Mouse (Mus musculus) midbrain, embryonic 16.5 days (tissue): ENCODE measurements around the gene Aldh3b2. TPM values are rescaled to one million over a fixed set of nuclear protein-coding genes. Genes with fewer than 3 reads are reported as not detected.

Source experiments
- ATAC-seq: fragments of 200-750 bp; cut with Nextera tagmentation; 2 replicates; pipeline ENCODE4 v1.8.0; 2017; ENCODE audit warnings: moderate TSS enrichment
- H3K27ac ChIP-seq: fragments of 300-500 bp; sonication (generic); 2 replicates; pipeline ENCODE4 v1.5.1; 2014; ENCODE audit warnings: mild to moderate bottlenecking, low read length, mixed read lengths
- H3K27me3 ChIP-seq: fragments of 300-500 bp; sonication (generic); 2 replicates; pipeline ENCODE4 v1.6.1; 2014; ENCODE audit warnings: low read depth, low read length, mixed read lengths; ENCODE audit not compliant: control insufficient read depth, insufficient read depth
- H3K36me3 ChIP-seq: fragments of 300-500 bp; sonication (generic); 2 replicates; pipeline ENCODE4 v1.6.1; 2014; ENCODE audit warnings: mild to moderate bottlenecking, low read length, moderate library complexity, mixed read lengths; ENCODE audit not compliant: control insufficient read depth, insufficient read depth
- H3K4me1 ChIP-seq: fragments of 300-500 bp; sonication (generic); 2 replicates; pipeline ENCODE4 v1.6.1; 2014; ENCODE audit warnings: mild to moderate bottlenecking, low read length, mixed read lengths; ENCODE audit not compliant: control insufficient read depth, insufficient read depth
- H3K4me2 ChIP-seq: fragments of 300-500 bp; sonication (generic); 2 replicates; pipeline ENCODE4 v1.6.1; 2014; ENCODE audit warnings: mild to moderate bottlenecking, low read length, mixed read lengths
- H3K4me3 ChIP-seq: fragments of 300-500 bp; sonication (generic); 2 replicates; pipeline ENCODE4 v1.5.1; 2014; ENCODE audit warnings: low read depth, mild to moderate bottlenecking, low read length, moderate library complexity, mixed read lengths
- H3K9ac ChIP-seq: fragments of 300-500 bp; sonication (generic); 2 replicates; pipeline ENCODE4 v1.6.1; 2014; ENCODE audit warnings: low read depth, low read length, mixed read lengths
- H3K9me3 ChIP-seq: fragments of 300-500 bp; sonication (generic); replicated peaks from 2 replicates; pipeline ENCODE4 v1.6.1; 2014; ENCODE audit warnings: mild to moderate bottlenecking, low read length, mixed read lengths; ENCODE audit not compliant: control insufficient read depth, poor library complexity, severe bottlenecking
- WGBS: fragments of 180-500 bp; shearing (Covaris S2); extraction: QIAGEN DNeasy Blood & Tissue Kit; methylation state at CpG from one replicate; pipeline ENCODE4 v1.1.7; 2014; 5-methylcytosine and 5-hydroxymethylcytosine counted together
- polyA plus RNA-seq: library from polyadenylated mRNA; unstranded; fragments of >200 nt; fragmentation: Nextera tagmentation; extraction: Ambion mirVana; gene quantifications from 2 replicates; pipeline ENCODE4 v1.2.1, GENCODE M21; 2015

The Aldh3b2 gene
- polyA plus RNA-seq, 1 experiment from 2014 or later = 0.82 TPM

DNA sequence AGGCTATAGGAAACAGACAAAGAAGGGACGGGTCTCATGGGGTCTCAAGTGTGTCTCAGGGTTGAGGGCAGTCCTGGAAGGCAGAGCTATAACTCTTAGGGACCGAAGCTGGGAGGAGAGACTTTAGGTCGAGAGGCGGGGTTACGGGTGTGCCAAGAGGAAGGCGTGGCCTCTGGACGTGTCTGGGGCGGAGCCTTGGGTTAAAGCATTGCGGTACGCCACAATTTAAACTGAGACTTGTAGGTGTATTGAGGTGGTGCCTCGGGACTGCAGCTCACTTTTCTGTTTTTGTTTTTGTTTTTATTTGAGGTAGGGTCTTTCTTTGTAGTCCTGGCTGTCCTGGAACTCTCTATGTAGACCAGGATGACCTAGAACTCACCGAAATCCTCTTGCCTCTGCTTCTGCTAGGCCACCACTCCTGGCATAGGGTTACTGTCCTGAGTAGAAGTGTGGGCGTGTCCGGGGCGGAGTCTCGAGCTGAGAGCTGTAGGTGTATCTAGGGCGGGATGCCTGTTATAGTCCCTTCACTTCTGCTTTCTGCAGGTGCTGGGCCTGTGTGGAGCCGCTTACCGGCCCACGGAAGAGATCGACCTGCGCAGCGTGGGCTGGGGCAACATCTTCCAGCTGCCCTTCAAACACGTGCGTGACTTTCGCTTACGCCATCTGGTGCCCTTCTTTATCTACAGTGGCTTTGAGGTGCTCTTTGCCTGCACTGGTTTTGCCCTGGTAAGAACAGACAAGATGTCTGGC is 29.0 kb upstream of the Aldh3b2 start:
- no peaks in the 10 kb centered on the region for H3K9me3 ChIP-seq
- 25% methylated on average over 27 of the region's 27 CpGs for WGBS
- no peak for ATAC-seq
- H3K9ac ChIP-seq = no peak overlapping the region
- H3K27ac ChIP-seq = no peak overlapping the region
- H3K36me3 ChIP-seq = no peaks in the 10 kb centered on the region
- H3K4me1 ChIP-seq = no peaks in the 10 kb centered on the region
- H3K27me3 ChIP-seq = peaks cover 3% of the 10 kb centered on the region
- no peak overlapping the region for H3K4me2 ChIP-seq
- no peak overlapping the region for H3K4me3 ChIP-seq

DNA sequence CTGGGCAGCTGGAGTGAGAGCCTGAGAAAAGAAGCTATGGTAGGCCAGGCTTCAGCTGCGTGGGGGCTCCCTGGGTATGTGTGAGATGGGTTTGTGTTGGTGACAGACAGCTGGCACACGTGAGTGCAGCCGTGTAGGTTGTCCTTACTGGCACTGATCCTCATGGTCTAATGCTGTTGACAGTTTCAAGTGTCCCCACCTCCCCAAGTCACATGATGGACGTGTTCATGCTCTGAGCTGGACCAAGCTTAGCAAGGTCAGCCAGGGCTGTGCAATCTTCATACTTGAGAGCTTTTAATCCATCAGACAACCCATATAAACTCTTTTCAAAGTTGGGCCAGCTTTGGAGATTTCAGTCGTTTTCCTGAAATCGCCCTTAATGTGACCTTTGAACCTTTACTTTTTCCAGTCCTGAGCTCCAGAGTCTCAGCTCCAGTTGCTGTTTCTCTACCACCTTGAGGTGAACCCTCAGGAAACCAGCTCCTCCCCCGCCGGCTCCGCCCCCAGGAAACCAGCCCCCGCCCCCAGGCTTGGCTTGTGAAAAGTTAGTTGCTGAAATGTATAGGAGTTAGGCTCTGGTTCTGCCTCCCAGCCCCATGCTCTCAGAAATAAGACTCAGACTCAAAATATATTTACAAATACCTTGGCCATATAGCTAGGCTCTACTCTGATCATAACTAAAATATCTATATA is 26.1 kb upstream of the Aldh3b2 start:
- Histone ChIP-seq H3K27ac (no peak overlapping the region), H3K4me2 (no peak overlapping the region), H3K9ac (no peak overlapping the region), H3K4me1 (no peaks in the 10 kb centered on the region), H3K9me3 (no peaks in the 10 kb centered on the region), H3K36me3 (no peaks in the 10 kb centered on the region), H3K4me3 (no peak overlapping the region), H3K27me3 (peaks cover 3% of the 10 kb centered on the region)
- WGBS = 34% methylated on average over 10 of the region's 10 CpGs
- no peak for ATAC-seq

DNA sequence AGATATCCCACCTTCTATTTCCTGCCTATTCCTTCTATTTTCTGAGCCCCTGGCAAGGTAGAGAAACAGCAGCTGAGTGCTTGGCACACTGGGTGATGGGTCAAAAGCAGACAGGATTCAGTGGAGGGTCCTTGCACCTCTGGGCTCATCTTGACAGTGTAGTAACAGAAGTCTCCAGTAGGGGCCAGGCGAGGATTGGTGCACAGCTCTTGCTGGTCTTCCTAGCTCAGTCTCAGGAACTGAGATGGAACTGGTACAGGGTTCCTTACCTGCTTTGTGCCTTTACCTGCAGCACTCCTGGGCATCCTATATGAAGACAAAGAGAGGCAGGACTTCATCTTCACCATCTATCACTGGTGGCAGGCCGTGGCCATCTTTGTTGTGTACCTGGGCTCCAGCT is 25.4 kb upstream of the Aldh3b2 start:
- H3K4me2 ChIP-seq = no peak overlapping the region
- peak; percentile 58; the same call in 1 of the 2 replicates for ATAC-seq
- H3K9me3 ChIP-seq = no peaks in the 10 kb centered on the region
- no peak overlapping the region for H3K9ac ChIP-seq
- WGBS = 13% methylated on average over 2 of the region's 2 CpGs
- H3K4me1 ChIP-seq = no peaks in the 10 kb centered on the region
- no peaks in the 10 kb centered on the region for H3K36me3 ChIP-seq
- H3K27me3 ChIP-seq = peaks cover 3% of the 10 kb centered on the region
- no peak overlapping the region for H3K4me3 ChIP-seq
- no peak overlapping the region for H3K27ac ChIP-seq

DNA sequence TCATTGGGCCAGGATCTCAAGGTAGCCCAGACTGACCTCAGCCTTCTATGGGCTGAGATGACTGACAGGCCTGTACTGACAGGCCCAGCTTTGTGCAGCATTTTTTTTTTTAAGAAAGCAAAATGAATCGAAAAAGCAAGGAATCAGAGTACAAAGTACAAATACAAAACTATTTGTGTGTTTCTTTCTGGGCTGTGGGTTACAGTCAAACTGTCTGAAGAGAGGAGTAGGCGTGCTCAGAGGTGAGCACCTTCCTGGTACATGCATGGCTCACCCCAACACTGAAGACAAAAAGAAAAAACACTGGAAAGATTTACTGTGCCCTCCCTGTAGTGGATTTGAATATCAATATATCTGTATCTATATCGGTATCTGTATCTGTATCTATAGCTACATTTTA is 24.3 kb upstream of the Aldh3b2 start:
- Histone ChIP-seq H3K9ac (no peak overlapping the region), H3K9me3 (no peaks in the 10 kb centered on the region), H3K4me3 (no peak overlapping the region), H3K27me3 (peaks cover 2% of the 10 kb centered on the region), H3K27ac (no peak overlapping the region), H3K36me3 (no peaks in the 10 kb centered on the region), H3K4me1 (no peaks in the 10 kb centered on the region), H3K4me2 (no peak overlapping the region)
- 77% methylated on average over 3 of the region's 3 CpGs for WGBS
- no peak for ATAC-seq

DNA sequence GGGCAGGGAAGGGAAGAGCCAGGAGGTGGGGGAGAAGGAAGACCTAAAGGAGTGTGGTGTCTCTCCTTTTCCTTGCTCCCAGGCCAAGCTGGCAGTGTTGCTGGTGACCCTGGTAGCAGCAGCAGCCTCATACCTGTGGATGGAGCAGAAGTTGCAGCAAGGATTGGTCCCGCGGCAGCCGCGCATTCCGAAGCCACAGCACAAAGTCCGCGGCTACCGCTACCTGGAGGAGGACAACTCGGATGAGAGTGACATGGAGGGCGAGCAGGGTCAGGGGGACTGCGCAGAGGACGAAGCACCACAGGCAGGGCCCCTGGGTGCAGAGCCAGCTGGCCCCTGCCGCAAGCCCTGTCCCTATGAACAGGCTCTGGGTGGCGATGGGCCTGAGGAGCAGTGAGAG is 23.6 kb upstream of the Aldh3b2 start:
- H3K27ac ChIP-seq = no peak overlapping the region
- no peaks in the 10 kb centered on the region for H3K27me3 ChIP-seq
- H3K4me2 ChIP-seq = no peak overlapping the region
- H3K9ac ChIP-seq = no peak overlapping the region
- no peaks in the 10 kb centered on the region for H3K4me1 ChIP-seq
- H3K36me3 ChIP-seq = no peaks in the 10 kb centered on the region
- ATAC-seq = no peak
- H3K9me3 ChIP-seq = no peaks in the 10 kb centered on the region
- 71% methylated on average over 14 of the region's 14 CpGs for WGBS
- H3K4me3 ChIP-seq = no peak overlapping the region

DNA sequence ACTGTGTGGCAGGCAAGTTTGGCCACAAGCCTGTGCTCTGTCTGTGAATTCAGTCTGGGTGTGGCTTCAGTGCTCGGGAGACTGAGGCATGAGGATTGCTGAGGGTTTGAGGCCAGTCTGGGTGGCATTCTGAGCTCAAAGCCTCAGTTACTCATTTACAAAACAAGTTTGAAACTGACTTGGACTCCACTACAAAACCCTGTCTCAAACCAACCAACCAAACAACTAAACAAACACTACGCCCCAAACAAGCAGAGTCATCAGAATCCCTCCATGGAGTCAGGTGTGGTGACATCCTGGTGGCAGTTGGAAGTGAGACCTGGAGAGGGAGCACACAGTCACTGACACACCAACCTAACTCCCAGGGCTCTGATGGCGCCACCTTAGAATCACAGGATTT is 21.8 kb upstream of the Aldh3b2 start:
- H3K9ac ChIP-seq = no peak overlapping the region
- no peak overlapping the region for H3K4me2 ChIP-seq
- no peaks in the 10 kb centered on the region for H3K27me3 ChIP-seq
- WGBS = 86% methylated on average over 3 of the region's 3 CpGs
- no peaks in the 10 kb centered on the region for H3K9me3 ChIP-seq
- no peaks in the 10 kb centered on the region for H3K4me1 ChIP-seq
- H3K4me3 ChIP-seq = no peak overlapping the region
- no peak overlapping the region for H3K27ac ChIP-seq
- no peaks in the 10 kb centered on the region for H3K36me3 ChIP-seq
- ATAC-seq = no peak

DNA sequence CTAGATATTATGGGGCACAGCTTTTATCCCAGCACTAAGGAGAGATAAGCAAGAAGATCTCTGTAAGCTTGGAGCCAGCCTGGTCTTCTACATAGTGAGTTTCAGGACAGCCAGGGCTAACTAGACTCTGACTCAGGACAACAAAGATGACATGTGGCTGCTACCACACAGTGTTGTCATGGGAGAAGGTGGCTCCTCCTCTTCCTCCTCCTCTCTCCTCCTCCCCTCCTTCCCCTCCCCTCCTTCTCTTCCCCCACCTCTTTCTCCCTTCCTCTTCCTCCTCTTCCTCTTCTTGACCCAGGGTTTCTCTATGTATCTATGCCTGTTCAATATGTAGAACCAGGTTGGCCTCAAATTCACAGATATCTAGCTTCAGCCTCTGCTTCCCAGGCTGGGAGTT is 20.7 kb upstream of the Aldh3b2 start:
- ATAC-seq = no peak
- Histone ChIP-seq H3K27me3 (no peaks in the 10 kb centered on the region), H3K27ac (no peak overlapping the region), H3K4me3 (no peak overlapping the region), H3K36me3 (no peaks in the 10 kb centered on the region), H3K4me1 (no peaks in the 10 kb centered on the region), H3K9ac (no peak overlapping the region), H3K4me2 (no peak overlapping the region), H3K9me3 (no peaks in the 10 kb centered on the region)

DNA sequence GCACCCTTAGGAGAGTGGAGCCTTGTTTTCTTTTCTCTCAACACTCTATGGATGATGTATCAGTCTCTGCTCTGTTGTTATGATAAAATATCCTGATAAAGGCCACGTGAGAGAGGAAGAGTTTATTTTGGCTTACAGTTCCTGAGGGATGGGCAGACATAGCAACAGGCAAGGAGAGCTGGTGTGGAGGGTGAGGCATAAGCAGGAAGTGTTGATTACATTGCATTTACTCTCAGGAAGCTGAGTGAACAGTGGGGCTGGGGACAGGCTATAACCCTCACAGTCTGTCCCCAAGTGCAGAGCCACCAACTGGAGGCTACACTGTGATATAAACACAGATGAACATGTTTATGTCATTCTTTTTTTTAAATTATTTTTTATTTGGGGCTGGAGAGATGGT is 20.0 kb upstream of the Aldh3b2 start:
- Histone ChIP-seq H3K4me3 (no peak overlapping the region), H3K4me2 (no peak overlapping the region), H3K27ac (no peak overlapping the region), H3K36me3 (no peaks in the 10 kb centered on the region), H3K9me3 (no peaks in the 10 kb centered on the region), H3K9ac (no peak overlapping the region), H3K27me3 (no peaks in the 10 kb centered on the region), H3K4me1 (no peaks in the 10 kb centered on the region)
- 68% methylated on average over 1 of the region's 1 CpGs for WGBS
- no peak for ATAC-seq

DNA sequence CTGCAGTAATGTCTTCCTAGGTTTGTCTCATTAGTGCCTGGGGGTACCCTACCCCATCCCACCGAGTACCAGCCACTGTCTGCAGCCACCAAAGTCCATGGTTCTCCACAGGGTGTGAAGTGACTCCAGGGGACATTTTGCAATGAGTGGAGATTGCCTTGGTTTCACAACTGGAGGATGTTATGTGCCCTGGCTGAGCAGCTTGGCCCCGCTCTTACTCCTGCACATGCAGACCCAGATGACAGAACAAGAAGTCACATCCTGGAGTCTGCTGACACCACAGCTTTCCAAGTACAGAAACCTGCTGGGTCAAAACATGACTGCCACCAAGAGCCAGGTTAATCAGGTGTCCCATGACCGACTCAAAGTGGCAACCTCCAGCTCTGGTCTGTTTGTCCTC is 17.1 kb upstream of the Aldh3b2 start:
- WGBS = 81% methylated on average over 3 of the region's 3 CpGs
- ATAC-seq = no peak
- H3K27ac ChIP-seq = no peak overlapping the region

More for the DNA sequence above, 17.1 kb upstream of the Aldh3b2 start:
- Histone ChIP-seq H3K9me3 (no peaks in the 10 kb centered on the region), H3K9ac (no peak overlapping the region), H3K27me3 (no peaks in the 10 kb centered on the region), H3K4me2 (no peak overlapping the region), H3K4me3 (no peak overlapping the region), H3K36me3 (no peaks in the 10 kb centered on the region), H3K4me1 (no peaks in the 10 kb centered on the region)
